Mouse (Mus musculus): ENCODE results near the gene Efhc1.

Gene Efhc1

DNA sequence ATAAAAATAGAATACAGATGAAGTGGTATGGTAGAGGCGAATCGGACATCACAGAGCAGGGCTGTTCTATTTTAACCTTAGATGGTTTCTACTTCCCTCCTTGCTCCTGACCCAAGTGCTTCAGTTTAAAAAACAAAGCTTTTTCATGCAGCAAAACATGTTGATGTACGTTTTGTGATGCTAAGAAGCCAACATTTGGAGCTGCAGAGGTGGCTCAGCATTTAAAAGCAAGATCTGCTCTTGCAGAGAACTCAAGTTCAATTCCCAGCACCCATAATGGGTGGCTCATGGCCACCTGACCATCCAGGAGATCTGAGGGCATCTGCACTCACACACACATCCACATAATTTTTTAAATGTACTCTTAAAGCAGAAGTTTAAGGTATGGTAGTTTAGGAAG, 3.5 kb downstream of the Efhc1 start:
- no peak for DNase-seq

GRCm38 (mm10) chr1:20969642-20970041, 18.2 kb downstream of the Efhc1 start:
- no peak for DNase-seq

DNA sequence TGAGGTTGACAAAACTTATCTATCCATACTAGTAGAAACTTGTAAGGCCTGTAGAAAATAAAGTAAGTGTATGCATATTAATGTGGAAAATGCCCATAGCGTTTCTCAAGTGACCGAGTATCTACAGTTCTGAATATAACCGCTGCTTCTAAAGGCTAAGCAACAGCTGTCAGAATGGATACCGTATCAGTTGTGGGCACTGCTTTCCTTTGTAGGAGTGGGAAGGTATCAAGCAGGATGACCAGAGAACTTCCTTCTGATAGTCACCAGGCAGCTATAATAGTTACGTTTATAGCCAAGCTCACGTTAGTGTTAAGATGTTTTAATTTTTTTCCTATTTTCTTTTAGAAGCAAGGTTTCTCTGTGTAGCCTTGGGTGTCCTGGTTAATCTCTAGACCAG, 22.0 kb downstream of the Efhc1 start:
- no peak for DNase-seq

- no peak for DNase-seq
Observed at GRCm38 (mm10) chr1:20974341-20975135, 23.1 kb downstream of the Efhc1 start.

DNA sequence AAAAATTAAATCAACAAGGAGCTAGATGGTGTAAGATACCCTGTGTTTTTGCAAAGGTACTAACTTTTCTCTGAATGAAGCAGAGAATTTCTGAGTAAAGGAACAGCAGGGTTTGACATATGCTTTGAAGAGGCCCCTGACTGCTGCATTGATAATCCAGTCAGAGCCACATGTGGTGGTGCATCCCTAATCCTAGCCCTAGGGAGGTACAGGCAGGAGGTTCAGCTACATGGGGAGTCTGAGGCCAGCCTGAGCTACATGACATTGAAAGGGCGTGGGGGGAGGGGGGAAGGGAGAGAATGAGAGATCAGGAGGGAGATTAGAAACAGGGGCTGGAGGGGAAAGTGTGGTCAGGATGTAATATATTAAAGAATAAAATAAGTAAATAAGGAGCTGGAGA, 29.1 kb downstream of the Efhc1 start:
- DNase-seq, result no peak

DNA sequence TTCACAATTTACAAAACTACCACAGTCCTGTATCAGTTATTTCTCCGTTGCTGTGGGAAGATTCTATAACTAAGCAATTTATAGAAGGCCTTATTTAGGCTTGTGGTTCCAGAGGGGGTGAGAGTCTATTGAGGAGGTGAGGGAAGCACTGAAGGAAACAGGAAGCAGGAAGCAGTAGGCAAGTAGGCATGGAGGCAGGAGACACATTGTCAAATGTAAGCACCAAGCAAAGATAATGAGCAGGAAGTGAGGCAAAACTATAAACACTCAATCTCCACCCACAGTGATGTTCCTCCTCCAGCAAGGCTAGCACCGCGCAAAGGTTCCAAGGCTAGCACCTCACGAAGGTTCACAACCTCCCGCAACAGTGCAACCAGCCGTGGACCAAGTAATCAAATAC, 30.3 kb downstream of the Efhc1 start:
- no peak for DNase-seq

DNA sequence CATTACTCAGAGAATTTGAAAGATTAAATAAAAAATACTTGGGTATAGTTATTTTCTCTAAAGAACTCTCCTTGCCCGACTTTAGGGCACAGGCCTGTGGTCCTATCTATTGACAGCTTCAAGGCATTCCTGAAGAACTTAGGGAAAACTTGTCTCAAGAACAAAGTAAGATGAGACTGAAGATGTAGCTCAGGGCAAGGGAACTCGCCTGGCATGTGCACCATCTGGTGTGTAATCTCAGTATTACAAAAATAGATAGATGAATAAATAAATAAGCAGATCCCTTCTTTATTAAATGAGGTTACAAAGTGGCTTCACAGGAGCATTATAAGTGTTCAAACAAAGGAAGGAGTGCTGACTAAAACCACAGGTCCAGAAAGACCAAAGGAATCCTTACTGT, 32.7 kb downstream of the Efhc1 start:
- no peak for DNase-seq

DNA sequence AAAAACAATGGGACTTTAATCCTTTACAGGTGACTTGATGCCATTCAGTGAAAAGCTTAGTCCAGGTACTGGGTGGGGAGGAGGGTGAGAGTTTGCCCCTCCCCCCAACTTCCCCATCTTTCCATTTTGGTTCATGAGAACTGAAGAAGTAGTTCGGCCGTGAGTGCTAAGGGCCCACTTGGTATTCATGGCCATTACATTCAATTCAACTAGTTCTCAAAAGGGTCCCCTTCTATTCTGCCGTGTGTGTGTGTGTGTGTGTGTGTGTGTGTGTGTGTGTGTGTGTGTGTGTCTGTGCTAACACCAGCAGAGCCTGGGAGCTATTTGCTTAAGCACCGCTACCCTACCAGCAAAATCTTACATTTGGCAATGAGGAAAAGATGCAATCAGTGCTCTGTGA, 33.2 kb downstream of the Efhc1 start:
- no peak for DNase-seq

DNA sequence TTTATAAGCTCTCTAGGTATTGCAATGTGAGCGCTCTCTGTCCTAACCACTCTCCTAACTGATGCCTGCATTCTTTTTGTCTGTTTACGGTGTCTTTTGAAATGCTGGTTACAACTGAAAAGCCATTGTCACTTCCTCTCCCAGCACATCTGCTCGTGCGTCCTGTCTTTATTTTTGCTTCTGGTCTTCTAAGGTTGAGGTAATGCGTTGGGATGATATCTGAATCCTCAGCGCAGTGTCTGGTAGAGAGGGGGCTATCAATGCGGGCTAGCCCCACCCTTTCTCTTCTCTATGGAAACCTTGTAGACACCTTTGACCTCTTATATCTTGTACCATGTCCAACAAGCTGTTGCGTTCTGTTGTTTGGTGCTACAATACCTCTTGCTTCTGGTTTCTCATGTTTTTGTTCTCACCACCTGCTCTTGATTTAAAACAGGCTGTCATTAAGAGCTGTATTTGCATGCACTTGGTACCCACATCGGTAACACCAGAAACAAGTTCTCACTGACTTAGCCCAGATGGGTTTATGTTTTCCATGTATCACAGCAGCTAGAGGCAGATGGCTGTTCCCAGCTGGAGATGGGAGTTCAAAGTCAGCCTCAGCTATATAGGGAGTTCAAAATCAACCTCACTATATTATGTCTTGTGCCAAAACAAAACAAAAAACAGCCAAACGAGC, 35.1 kb downstream of the Efhc1 start:
- no peak for DNase-seq

- no peak for DNase-seq
Observed at GRCm38 (mm10) chr1:20989461-20990083, 38.1 kb downstream of the Efhc1 start.

DNA sequence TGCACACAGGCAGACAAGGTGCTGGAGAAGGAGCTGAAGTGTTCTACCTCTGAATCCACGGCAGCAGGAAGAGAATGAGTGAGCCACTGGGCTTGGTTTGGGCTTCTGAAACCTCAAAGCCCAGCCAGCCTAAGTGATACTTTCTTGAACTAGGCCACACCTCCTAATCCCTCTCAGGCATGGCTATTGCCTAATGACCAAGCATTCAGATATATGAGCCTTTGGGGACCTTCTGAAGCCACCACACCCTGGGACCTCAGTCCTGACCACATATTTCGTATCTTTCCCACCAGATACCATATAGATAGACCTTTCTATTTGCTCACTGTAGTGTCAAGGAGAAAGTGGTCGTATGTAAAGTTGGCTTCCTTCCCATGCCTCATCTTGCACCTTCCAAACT, 42.3 kb downstream of the Efhc1 start:
- no peak for DNase-seq

GRCm38 (mm10) chr1:20994338-20994737, 42.9 kb downstream of the Efhc1 start:
- DNase-seq, result no peak

DNA sequence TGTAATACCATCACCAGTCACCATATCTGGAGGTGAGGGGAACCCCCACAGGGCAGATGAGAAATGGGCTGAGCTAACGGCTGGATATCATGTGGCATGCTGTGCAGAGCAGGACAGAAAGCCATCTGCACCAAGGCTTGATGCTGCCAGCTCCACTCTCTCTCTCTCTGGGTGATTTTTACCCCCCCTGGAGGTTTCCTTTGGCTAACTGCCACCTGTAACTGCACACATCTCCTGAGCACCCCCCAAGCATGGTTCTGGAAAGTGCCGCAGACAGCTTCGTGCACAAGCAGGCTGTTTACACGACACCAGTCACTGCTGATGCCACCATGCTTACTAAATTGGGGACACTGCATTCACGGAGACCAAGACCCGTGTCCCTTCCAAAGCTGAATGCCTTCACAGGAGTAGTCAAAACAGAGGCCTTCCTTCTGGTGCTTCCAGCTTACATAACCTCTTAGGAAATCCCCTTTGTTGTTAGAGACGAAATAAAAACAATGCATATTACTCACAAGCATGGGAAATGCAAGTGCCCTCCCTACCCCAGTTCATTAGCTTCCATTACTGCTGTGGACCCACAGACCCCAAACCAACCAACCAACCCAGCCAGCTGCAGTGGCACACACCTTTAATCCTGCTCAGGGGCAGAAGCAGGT, 44.0 kb downstream of the Efhc1 start:
- DNase-seq, result no peak

DNA sequence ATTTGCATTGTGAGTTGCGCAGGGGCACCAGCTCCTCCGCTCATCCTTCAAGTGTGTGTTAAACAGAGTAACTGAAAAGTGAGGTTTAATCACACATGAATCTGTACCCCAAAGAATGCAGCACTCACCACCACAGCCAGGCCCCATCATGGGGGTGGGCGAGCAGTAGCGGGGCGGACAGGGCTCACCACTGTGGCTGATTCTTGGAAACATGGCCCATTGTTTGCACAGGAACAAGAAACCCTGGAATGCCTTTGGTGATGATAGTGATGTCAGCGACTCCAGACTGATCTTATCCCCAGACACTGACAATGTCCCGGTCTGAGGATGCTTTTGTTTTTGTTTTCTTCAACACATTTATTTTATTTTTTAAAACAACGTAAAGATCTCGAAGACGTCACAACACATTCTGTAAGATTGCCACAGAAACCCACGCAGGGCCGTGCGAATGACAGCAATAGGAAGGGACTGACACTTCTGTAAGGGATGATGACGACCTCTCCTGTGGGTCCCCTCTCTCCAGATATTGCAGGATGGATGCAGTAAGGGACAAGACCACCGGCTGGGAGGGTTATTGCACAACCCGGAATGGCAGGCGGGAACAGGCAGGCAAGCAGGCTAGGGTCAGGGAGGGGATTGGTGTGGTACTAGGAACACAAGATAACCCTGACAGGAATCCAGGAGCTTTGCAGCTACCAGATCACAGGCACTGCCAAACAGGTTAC, 45.3 kb downstream of the Efhc1 start:
- no peak for DNase-seq

- DNase-seq, result no peak
Observed at GRCm38 (mm10) chr1:20997328-20997689, 45.9 kb downstream of the Efhc1 start.

DNA sequence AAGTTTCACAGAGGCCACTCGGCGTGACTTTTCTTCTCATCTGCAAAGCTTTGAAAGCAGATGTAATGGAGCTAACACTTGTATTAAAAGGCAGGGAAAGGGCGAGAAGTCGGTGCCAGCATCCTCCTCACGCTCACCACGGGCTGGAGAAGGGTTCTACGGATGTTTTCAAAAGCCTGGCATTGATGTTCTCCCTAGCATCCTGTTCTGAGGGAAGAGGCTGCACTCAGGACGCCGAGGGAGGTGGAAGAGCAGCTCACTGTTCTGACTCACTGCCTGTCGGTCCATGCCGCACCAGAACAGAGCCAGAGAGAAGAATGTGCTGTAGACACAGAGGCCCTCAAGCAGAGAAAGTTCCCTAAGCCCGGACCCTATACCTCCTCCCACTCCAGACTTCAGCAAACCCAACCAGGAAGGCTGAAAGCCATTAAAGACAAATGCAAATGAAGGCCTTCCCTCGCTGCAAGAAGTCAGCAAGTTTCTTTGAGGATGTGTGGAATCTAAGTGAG, 46.5 kb downstream of the Efhc1 start:
- DNase-seq, result no peak

- no peak for DNase-seq
Observed at GRCm38 (mm10) chr1:21002246-21003142, 51.1 kb downstream of the Efhc1 start.

DNA sequence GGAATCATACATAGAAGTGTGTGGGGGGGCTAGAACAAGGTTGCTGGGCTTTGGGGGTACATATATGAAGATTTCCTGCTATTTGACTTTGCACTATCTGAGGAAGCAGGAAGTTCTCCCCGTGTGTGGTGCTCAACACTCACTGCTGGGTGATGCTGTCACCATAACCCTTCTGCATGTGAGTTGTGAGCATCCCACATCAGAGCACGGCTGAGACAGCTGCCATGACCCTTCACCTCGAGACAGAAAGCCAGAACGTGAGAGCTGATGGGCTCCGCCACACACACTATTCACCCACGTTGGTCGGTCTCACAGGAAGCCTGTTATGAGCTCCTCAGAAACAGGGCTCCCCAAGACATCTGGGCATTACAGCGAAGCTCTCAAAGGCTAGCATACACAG, 53.2 kb downstream of the Efhc1 start:
- no peak for DNase-seq

- DNase-seq, result no peak
Observed at GRCm38 (mm10) chr1:21006775-21007174, 55.3 kb downstream of the Efhc1 start.

DNA sequence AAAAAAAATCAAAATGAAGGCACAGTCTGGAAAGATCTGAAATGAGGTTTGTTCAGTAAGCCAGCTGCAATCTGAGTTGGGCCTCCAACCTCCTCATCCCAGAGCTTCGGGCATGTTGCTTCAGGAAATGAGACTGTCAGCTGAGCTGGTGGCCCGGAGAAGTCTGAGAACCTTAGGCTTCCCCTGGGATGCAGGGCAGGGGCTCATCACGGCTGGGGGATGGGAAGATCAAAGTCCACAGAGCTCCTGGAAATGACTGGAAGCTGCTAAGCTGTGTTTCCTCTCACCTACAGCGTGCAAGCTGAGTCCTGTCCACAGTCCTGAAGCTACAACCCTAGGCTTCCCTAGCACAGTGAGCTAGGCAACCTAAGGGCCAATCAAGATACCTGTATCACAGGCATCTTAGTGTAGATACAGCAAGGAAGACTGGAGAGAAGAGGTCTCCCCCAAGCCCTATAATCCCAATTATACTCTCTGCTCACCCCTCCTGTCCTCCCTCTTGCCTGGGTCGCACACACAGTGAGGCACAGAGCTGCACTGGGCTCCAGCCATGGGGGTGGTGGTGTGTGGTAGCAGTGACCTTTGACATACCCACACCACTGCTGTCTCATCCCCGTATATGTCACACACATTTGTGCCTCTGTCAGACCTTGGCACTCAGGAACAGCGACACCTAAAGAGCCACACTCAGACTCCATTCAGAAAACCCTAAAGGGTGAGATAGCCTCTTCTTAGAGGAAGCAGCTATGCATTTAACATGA, 56.7 kb downstream of the Efhc1 start:
- no peak for DNase-seq

GRCm38 (mm10) chr1:21008891-21009290, 57.5 kb downstream of the Efhc1 start:
- no peak for DNase-seq
